Mouse (Mus musculus) liver, adult 2 months (tissue): Measurements from ENCODE around the gene Mapk14.

Source experiments
- CTCF ChIP-seq: fragments of 200-500 bp; IDR thresholded peaks from 2 replicates; pipeline ENCODE4 v1.5.1; 2011; ENCODE audit warnings: low read depth, low read length, control low read depth
- POLR2A ChIP-seq: fragments of 200-500 bp; IDR thresholded peaks from 2 replicates; pipeline ENCODE4 v1.6.1; 2011; ENCODE audit warnings: low read length, control low read depth; ENCODE audit not compliant: insufficient read depth; ENCODE audit errors: extremely low read depth

GRCm38 (mm10) chr17:28769121-28769874 lies 78.2 kb downstream of the Mapk14 start, which contains the start of gene Mapk13:
- TF ChIP-seq CTCF: no peak
- TF ChIP-seq POLR2A: no peak
